Mouse (Mus musculus) Patski (cell line): ENCODE results near the gene Sptssa. TPM values are rescaled to one million over a fixed set of nuclear protein-coding genes. Genes with fewer than 3 reads are reported as not detected.
A peak's percentile ranks its signal among the peaks of the same experiment; 100 is the strongest.

ENCODE experiments used
- ATAC-seq: fragments of 100-300 bp; one replicate; pipeline ENCODE4 v1.8.0; 2021
- CTCF ChIA-PET: fragments of 350-600 bp; sonication (Branson Sonifier 250); formaldehyde crosslinking; loops from one replicate; lab custom pipeline; 2022; ENCODE audit warnings: inconsistent platforms; lab: Charles Lee
- POLR2A ChIA-PET: fragments of 350-600 bp; sonication (Branson Sonifier 250); formaldehyde crosslinking; loops from one replicate; lab custom pipeline; 2022; ENCODE audit warnings: antibody characterized with exemption, inconsistent platforms; lab: Charles Lee
- DNase-seq: peaks from one replicate; pipeline ENCODE4 v3.0.0-alpha.2; 2011; ENCODE audit warnings: low read depth, low spot score
- H3K27me3 ChIP-seq: fragments of 371-371 bp; one replicate; pipeline ENCODE4 v1.5.1; 2021
- CTCF ChIP-seq: fragments of 100-300 bp; IDR thresholded peaks from one replicate; pipeline ENCODE4 v1.5.1; 2021
- in situ Hi-C: fragments of 300-500 bp; cut with MboI; formaldehyde crosslinking; loops from 3 replicates; pipeline ENCODE4 v1.11.1; 2018; ENCODE audit warnings: low pct_unique_long_range_greater_than_20kb, mixed read lengths
- polyA plus RNA-seq: library from polyadenylated mRNA; unstranded; gene quantifications from one replicate; pipeline ENCODE4 v1.2.3, GENCODE M21; 2021

Sptssa gene
- polyA plus RNA-seq, 1 experiment from 2014 or later: 57.6 TPM

GRCm38 (mm10) chr12:54632141-54632540, 24.2 kb downstream of the Sptssa start:
- no peaks in the 10 kb centered on the region for H3K27me3 ChIP-seq
- TF ChIP-seq CTCF: no peak
- DNase-seq (no peak), ATAC-seq (no peak)
- ChIA-PET POLR2A (no interaction called here), CTCF (no interaction called here)
- in situ Hi-C loops: no loop called here

GRCm38 (mm10) chr12:54621942-54622341, 34.4 kb downstream of the Sptssa start:
- POLR2A ChIA-PET: no interaction called here
- in situ Hi-C loops: no loop called here
- DNase-seq: no peak
- ATAC-seq: no peak
- no peak for TF ChIP-seq CTCF
- H3K27me3 ChIP-seq: no peaks in the 10 kb centered on the region
- CTCF ChIA-PET: no interaction called here

- CTCF ChIA-PET: no interaction called here
- POLR2A ChIA-PET: no interaction called here
- DNase-seq (peak; percentile 49), ATAC-seq (peak; percentile 82)
- TF ChIP-seq CTCF: no peak
- in situ Hi-C loops: no loop called here
- H3K27me3 ChIP-seq: no peaks in the 10 kb centered on the region
Measured at GRCm38 (mm10) chr12:54620042-54620705, 36.2 kb downstream of the Sptssa start.

GRCm38 (mm10) chr12:54608988-54609387, 47.4 kb downstream of the Sptssa start:
- ChIA-PET POLR2A (no interaction called here), CTCF (no interaction called here)
- TF ChIP-seq CTCF: no peak
- no peaks in the 10 kb centered on the region for H3K27me3 ChIP-seq
- ATAC-seq (no peak), DNase-seq (no peak)
- in situ Hi-C loops: no loop called here

DNA sequence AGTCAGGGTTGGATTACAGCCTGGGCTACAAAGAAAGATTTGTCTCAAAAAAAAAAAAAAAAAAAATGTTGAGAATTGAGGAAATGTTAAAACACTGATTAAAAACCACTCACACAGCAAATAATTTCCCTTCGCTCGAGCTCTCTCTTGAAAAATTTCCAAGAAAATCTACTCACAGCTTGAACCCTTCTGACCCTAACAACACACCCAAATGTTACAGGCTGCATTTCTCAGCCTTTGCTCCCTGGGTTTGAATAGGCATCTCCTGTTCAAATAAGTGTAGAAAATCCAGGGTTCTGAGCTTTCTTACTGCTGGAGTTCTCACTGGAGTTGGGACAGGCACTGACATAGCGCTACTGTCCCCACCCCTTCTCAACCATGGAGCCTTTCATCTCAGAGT, 51.2 kb downstream of the Sptssa start:
- CTCF ChIA-PET: no interaction called here
- in situ Hi-C loops: no loop called here
- H3K27me3 ChIP-seq: no peaks in the 10 kb centered on the region
- POLR2A ChIA-PET: interaction anchor here (0.6 kb wide), 1 partner anchor 1294 kb away, joined by 3 read pairs; no protein-coding TSS in a partner anchor
- TF ChIP-seq CTCF: no peak
- DNase-seq (no peak), ATAC-seq (no peak)

DNA sequence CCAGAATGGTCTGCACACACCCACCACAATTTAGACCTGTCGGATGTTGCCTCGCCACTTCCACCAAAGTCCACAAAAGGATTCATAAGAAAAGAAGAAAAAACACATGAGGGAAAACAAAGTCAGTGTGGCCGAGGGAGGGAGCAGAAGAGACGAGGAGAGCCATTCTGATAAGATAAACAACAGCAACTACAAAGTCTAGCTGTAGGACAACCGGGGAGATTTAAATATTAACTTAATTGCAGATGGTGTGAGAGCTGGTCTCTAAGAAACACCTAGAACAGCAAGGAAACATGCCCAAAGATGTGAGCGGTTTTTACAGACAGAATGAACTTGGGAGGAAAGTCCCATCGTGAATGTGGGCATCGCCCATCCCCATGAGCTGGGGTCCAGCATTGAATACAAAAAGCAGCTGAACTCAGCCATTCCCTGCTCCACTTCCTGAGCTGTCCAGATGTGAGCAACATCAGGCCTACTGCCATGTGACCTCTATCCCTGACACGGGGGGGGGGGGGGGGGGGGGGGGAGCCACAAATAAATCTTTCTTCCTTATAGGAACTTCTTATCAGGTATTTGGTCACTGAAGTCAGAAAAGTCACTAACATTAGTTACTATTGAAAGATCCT, 52.7 kb downstream of the Sptssa start:
- ATAC-seq: no peak
- in situ Hi-C loops: no loop called here
- no peak for TF ChIP-seq CTCF

GRCm38 (mm10) chr12:54600482-54600881, 55.9 kb downstream of the Sptssa start:
- no peak for ATAC-seq
- ChIA-PET POLR2A (no interaction called here), CTCF (no interaction called here)
- in situ Hi-C loops: no loop called here
- DNase-seq: no peak
- no peaks in the 10 kb centered on the region for H3K27me3 ChIP-seq
- TF ChIP-seq CTCF: no peak

More for the DNA sequence above, 52.7 kb downstream of the Sptssa start:
- CTCF ChIA-PET: no interaction called here
- H3K27me3 ChIP-seq: no peaks in the 10 kb centered on the region
- POLR2A ChIA-PET: interaction anchor here (0.6 kb wide), 1 partner anchor 29 kb away, joined by 5 read pairs; no protein-coding TSS in a partner anchor
- DNase-seq: no peak

DNA sequence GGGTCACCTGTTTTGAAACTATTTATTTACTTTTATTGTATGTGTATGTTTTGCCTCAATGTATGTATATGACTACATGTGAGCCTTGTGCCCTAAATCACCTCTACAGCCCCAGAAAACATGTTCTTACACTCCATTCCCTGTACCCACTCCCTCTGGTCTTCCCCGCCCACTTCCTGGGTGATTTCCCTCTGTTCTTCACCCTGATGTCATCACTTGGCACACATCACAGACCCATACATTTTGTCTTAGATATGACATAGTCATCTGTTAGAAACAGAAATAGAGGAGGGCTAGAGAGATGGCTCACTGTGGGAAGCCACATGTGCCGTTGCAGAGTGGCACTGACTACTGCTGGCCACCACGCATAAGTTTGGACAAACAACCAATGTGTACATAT, 58.0 kb downstream of the Sptssa start:
- CTCF ChIA-PET: no interaction called here
- ATAC-seq (no peak), DNase-seq (no peak)
- in situ Hi-C loops: no loop called here
- POLR2A ChIA-PET: no interaction called here
- H3K27me3 ChIP-seq: no peaks in the 10 kb centered on the region
- no peak for TF ChIP-seq CTCF

- ChIA-PET CTCF (no interaction called here), POLR2A (no interaction called here)
- DNase-seq (no peak), ATAC-seq (no peak)
- in situ Hi-C loops: no loop called here
- H3K27me3 ChIP-seq: no peaks in the 10 kb centered on the region
- TF ChIP-seq CTCF: no peak
Measured at GRCm38 (mm10) chr12:54596715-54597114, 59.7 kb downstream of the Sptssa start.

Other genes with a start within 250 kb of the Sptssa start
- gene Eapp, start 39.3 kb upstream of the Sptssa start, polyA plus RNA-seq: 52.7 TPM
- 114 TPM for gene Snx6, start 139.1 kb upstream of the Sptssa start, polyA plus RNA-seq
- 223 TPM for gene Cfl2, start 206.3 kb upstream of the Sptssa start, polyA plus RNA-seq